Mouse (Mus musculus) cortical plate, adult 2 months (tissue): Measurements from ENCODE around the gene Atp6v1g1.

Experiments used
- CTCF ChIP-seq: fragments of 200-500 bp; IDR thresholded peaks from 2 replicates; pipeline ENCODE4 v1.5.1; 2011; ENCODE audit warnings: mild to moderate bottlenecking, control low read depth, low read length; ENCODE audit not compliant: insufficient read depth; ENCODE audit errors: extremely low read depth
- POLR2A ChIP-seq: fragments of 200-500 bp; IDR thresholded peaks from 2 replicates; pipeline ENCODE4 v1.6.1; 2011; ENCODE audit warnings: mild to moderate bottlenecking, low read length, control low read depth; ENCODE audit not compliant: insufficient read depth; ENCODE audit errors: extremely low read depth

DNA sequence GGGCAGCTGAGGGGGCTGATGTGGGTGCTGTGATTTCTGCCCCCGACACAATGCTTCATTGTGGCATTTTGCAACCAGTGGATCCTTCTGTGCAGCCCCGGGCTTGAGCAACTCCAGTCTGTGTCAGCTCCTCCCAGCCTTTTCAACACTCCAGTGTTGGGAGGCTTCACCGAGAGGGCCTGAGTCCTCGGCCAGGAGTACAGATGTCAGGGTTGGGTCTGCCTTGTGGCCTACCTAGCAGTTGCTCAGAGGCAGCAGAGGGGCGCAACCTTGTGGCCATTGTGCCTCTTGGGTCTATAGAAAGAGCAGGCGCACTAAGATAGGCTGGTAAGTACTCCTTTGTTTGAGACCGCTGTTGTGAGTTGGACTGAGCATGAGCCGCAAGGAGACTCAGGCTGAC, 15.5 kb downstream of the Atp6v1g1 start:
- TF ChIP-seq CTCF (no peak), POLR2A (no peak)
